Mouse (Mus musculus) left cerebral cortex, adult 11 months (tissue): ENCODE results near the gene Gm44973.
"Not testable (repeated sequence)": the region's sequence is repeated elsewhere in the genome, so short reads cannot be mapped to it uniquely, and the experiment has no call there.

Experiments used
- DNase-seq: peaks from one replicate; pipeline ENCODE4 v3.0.0; 2022; ENCODE audit warnings: low spot score

The Gm44973 gene

GRCm38 (mm10) chr7:5051193-5052192 lies 36.2 kb downstream of the Gm44973 start, which contains the start of gene Zfp580:
Gene Zfp580 (plus strand): TSS chr7:5051538.
- peak; percentile 65 for DNase-seq

GRCm38 (mm10) chr7:5052438-5052837 lies 37.1 kb downstream of the Gm44973 start:
- no peak for DNase-seq

- no peak for DNase-seq
Measured at GRCm38 (mm10) chr7:5052931-5053343, 37.6 kb downstream of the Gm44973 start.

DNA sequence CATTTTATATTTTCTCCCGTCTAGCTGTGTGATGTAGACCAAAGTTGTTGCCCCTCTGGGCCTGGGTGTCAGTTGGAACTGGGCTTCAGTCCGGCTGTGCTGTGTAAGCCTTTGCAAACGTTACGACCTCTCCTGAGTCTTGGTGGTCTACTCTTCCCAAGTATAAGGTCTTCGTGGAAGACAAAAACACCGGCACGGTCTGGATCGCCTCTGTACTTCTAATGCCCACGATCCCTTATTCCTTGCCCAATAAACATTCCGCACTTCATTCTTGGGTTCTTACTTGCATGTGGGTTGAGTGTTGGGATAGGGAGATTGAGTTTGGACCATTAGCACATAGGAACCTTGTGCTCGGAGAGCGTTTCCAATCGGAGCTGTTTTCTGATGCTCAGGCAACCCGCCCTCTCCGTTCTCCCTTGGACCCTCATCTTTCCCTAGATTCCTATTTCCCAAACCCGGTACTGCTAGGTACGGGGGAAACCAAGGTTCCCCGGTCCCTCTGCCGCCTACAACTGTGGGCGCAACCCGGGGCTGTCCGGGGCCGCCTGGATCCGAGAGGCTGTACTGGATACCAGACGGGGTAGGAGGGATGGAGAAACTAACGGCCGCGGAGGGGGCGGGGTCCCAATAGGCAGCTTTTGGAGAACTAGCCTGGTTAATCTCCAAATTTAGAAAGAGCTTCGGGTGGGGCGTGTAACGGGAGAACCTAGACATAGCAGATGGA lies 38.3 kb downstream of the Gm44973 start:
- no peak for DNase-seq

- DNase-seq: no peak
Measured at GRCm38 (mm10) chr7:5056651-5057263, 41.5 kb downstream of the Gm44973 start.

GRCm38 (mm10) chr7:5057381-5057780 lies 42.1 kb downstream of the Gm44973 start:
- no peak for DNase-seq

DNA sequence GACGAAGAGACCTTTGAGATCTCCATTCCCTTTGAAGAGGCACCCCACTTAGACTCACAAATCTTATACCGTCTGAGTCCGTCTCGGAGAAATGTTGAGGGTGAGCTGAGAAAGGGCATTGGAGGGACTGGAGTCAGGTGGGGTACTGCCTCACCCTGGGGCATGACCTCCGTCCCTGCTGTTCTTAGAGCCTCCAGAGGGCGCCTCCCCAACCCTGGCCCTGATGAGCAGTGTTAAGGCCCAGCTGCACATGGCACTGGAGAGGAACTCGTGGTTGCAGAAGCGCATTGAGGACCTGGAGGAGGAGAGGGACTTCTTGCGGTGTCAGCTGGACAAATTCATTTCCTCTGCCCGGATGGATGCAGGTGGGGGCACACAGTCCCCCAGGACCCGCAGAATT lies 42.5 kb downstream of the Gm44973 start:
- DNase-seq: no peak

DNA sequence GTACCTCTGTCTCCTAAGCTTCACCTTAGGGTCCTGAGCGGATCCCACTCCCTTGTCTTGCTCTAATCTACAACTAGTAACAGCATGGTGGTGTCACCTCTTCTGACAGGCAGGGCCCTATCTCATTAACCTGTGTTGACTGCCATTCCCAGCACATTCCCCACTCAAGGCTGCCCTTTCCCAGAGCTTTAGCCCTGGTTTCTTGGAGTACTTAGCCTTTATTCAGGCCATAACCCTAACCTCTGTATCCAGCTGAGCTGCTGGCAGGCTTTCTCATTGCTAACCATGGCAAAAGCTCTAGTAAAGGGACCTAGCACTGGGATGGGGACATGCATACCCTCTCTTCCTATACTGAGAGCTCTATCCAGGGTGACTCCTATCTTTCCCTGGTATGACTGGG lies 43.3 kb downstream of the Gm44973 start:
- DNase-seq: no peak

DNA sequence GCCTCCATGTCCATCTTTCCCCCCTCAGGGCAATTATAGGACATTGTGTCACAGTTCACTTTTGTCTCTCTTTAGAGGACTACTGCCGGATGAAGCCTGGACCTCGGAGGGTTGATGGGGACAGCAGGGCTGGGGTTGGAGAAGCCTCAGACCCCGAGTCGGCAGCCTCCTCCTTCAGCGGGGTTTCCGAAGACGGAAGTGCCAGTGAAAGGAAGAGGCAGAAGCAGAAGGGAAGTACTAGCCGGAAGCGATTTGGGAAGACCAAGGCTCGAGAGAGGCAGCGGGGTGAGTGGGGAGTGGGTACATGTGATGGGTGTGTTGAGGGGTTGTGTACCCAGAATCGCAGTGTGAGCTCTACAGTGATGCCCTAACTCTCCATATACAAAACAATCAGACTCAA lies 44.1 kb downstream of the Gm44973 start:
- DNase-seq: no peak

DNA sequence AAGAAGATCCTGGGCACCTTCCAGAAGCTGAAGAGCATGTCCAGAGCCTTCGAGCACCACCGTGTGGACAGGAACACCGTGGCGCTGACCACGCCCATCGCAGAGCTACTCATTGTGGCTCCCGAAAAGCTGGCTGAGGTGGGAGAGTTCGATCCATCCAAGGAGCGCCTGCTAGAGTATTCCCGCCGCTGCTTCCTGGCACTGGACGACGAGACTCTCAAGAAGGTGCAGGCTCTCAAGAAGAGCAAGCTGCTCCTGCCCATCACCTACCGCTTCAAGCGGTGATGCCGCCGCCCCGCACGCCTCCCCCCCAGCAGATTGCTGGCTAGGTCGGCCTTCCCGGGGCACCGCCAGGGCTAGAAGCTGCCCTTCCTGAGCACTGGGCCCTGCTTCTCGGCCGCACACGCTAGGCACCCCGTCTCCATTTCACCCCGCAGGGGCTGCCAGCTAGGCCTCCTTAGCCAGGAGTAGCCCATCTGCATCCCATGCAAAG lies 45.0 kb downstream of the Gm44973 start:
- no peak for DNase-seq

DNA sequence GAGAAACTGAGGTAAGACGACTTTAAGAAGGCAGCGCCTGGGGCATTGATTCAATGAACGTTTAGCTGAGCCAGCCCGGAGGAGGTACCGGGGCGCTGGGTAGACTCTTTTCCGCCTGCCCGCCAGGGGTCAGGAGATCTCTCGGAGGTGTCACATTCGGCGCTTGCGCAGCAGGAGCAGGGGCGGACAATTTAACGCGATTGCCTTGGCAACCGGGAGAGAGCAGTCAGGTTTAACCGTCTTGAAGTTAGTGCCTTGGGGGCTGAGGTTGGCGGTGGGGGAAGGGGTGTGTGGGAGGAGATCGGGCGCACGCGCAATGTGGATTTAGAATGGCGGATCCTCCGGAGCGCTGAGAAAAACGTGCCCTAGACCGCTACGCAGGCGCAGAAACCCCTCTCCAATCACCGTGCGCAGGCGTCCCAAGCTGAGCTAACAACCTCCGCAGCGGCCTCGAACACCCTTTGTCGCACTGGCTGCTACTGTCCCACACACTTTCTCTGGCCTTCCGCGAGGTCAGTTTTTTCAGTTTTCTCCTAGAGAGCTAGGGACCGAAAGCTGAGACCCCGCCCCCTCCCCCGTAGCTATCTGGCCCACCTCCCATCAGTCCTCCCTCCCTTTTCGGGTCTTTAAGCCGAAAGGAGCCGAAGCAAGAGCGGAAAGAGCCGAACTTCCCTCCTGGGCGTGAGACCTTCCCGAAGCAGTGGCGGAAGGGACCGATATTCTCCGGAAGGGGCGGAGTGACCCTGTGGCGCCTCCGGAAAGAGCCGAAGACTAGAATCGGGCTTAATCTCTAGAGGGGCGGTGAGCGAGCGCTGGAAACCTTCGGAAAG lies 45.9 kb downstream of the Gm44973 start:
- peak; percentile 96 for DNase-seq

DNA sequence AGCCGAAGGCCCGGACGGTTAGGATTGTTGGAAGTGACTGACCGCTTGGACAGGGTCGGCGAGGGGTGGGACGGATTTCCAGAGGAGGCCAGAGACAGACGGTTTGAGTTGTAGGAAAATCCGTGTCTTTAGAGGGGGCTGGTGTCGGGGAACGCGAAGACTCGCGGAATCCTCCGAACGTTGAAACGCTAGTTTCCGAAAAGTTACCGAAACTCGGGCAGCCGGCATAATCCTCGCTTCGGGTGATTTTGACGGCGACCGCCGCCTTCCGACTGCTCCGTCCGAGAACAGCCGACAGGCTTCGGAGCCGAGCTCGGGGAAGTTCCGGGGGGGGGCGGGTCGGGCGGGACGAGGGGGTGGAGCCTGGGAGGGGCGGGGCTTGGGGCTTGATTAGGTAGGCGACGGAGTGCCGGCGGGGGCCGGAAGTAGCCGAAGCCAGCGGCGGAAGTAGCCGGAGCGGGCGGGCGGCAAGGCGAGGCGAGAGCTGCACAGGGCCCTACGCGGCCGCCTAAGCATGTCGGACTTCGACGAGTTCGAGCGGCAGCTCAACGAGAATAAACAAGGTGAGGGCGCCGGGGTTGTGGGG lies 46.6 kb downstream of the Gm44973 start, which contains the start of gene U2af2:
Gene U2af2, plus strand, starts transcription at position 370 of the 586 bp plus-strand sequence.
- DNase-seq: peak; percentile 86

GRCm38 (mm10) chr7:5062360-5063001 lies 47.2 kb downstream of the Gm44973 start:
- no peak for DNase-seq

DNA sequence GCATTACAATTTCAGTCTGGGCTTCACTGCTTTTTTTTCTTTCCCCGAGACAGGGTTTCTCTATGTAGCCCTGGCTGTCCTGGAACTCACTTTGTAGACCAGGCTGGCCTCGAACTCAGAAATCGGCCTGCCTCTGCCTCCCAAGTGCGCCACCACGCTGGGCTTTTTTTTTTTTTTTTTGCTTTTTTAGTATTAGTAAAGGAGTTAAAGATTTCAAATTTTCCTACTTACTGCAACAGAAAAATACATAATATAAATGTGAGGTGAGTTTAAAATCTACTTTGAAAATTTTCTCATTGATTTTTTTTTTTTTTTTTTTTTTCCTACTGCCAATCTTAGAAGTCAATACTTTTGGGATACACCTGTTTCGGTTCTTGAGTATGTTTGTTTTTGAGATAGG lies 49.6 kb downstream of the Gm44973 start:
- DNase-seq: no peak

DNA sequence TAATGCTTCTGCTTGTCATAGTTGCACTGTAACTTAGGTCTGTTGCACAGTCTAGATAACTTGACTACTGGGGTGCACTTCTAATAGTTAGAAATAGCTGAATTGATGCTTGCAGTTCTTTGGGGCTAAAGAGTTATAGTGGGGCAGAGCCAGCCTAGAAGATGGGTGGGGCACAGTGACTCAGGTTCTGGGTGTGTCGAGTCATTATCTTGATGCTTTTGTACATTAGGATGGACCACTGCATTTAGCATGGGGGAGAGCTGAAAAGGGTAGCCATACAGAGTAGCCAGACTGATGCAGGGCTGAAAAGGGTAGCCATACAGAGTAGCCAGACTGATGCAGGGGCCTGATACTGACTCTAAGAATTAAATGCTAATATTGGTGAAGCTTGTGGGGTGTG lies 58.3 kb downstream of the Gm44973 start:
- DNase-seq: no peak

GRCm38 (mm10) chr7:5074984-5075383 lies 59.7 kb downstream of the Gm44973 start:
- DNase-seq: no peak

GRCm38 (mm10) chr7:5076931-5077330 lies 61.6 kb downstream of the Gm44973 start:
- no peak for DNase-seq

- DNase-seq: not testable (repeated sequence)
Measured at GRCm38 (mm10) chr7:5079365-5080009, 64.2 kb downstream of the Gm44973 start.

- peak; percentile 92 for DNase-seq
Measured at GRCm38 (mm10) chr7:5080010-5080751, 64.9 kb downstream of the Gm44973 start, which contains the start of gene Epn1. Gene Epn1 (plus strand): TSS chr7:5080235.
